Mouse (Mus musculus) cerebellum, adult (tissue): ENCODE results near the gene Arid1b.
"Not testable (repeated sequence)": the region's sequence is repeated elsewhere in the genome, so short reads cannot be mapped to it uniquely, and the experiment has no call there.

Experiments used
- ATAC-seq: cut with Nextera tagmentation; 2 replicates; pipeline ENCODE4 v1.9.2; 2017; ENCODE audit warnings: mild to moderate bottlenecking, moderate library complexity, mixed read lengths; ENCODE audit not compliant: insufficient number of reproducible peaks, low FRiP score, low TSS enrichment

The Arid1b gene

DNA sequence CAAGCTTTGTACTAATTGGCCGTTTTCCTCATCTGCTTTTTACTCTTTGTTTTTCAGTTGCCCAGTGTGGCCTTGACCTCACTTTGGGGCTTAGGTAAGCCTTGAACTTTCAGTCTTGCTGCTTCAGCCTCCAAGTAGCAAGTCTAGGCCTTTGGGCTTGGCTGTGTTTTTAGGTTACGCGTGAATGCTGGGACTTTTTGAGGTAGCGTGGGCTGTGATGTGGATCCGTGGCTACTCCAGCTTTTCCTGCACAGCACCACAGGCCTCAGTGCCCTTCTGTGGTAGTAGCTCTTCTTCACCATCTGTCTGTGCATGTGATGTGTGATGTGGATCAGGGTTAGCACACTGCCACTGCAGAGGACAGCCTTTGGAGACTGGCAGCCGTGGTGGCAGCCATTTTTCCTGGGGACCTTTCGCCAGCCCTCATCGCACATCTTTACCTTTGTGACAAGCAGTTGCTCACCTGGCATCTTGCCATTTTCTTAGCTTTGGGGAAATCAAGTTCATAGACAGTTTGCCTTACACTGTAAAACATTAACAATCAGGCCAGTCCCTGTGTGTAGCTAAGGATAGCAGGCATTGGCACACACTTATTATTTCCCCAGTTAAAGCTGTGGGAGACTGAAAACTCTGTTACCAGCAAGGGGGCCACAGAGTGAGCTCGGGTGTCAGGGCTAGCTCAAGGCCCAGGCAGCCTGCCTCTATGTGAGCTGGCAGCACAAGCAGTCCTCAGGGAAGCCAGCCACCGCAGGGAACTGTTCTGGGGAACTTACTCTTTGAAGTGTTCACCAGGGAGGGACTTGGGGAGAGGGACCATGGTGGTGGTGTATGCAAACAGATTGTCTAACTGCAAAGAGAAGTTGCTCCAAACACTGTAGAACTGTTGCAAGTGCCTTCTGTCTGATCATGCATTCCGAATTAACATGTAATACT lies 112.4 kb downstream of the Arid1b start:
- no peak for ATAC-seq

DNA sequence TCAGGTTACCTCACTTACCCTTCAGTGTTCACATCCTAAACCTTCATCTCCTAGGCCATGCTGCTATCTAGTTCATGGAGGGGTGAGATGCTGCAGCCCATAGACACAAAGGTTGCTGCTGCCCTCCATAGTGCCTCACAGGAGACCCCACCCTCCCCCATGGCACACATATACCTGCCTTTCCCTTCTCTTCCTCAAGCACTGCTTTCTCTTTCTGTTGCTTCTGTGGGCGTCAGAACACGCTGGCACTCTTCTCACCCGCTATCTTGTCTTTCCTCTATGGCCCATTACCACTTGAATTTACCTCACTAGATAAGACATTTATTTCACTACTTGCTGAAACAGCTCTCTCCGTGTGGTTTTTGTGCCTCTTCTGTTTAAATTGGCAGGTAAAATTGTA lies 113.4 kb downstream of the Arid1b start:
- ATAC-seq: no peak

DNA sequence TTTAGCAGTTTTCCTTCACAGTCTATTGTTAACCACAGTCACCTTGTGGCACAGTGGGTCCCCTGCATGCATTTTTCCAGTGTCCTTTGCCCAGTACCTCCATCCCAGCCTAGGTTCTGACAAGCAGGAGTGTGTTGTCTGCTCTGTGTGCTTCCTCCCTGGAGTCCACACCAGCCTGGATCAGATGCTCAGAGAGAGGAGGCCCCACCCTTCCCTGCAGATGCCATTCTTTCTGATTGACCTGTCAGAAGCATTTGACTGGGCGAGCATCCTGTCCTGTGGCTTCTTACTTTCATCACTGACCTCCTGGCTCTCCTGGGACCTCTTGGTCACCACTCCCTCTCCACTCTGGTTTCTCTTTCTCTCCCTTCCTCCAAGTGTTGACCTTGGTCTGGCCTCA lies 113.9 kb downstream of the Arid1b start:
- ATAC-seq: no peak

DNA sequence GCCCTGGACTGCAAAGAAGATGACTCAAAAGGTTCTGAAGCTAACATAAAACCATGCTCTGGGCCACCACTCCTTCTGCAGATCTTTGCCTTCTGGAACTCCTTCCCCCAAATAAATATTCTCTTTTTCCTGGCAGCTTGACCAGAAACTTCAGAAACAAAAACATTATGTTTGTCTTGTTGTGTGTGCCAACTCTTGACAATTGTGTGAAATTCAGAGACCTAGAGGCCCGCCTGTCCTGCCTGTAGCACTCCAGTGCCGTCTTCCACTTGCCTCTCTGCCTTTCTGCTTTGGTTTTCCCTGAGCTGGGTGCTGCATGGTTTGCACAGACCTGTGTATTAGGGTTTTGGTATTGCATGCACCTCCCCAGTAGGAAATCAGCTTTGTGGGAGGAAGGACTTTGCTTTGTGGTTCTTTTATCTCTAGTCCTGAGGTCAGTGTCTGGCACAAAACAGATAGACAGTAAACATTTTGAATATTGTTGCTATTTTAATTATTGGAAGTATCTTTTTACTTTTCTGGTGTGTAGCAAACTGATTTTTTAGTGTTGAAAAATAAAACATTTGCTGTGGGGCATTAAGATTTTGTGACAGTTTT lies 114.5 kb downstream of the Arid1b start:
- no peak for ATAC-seq

DNA sequence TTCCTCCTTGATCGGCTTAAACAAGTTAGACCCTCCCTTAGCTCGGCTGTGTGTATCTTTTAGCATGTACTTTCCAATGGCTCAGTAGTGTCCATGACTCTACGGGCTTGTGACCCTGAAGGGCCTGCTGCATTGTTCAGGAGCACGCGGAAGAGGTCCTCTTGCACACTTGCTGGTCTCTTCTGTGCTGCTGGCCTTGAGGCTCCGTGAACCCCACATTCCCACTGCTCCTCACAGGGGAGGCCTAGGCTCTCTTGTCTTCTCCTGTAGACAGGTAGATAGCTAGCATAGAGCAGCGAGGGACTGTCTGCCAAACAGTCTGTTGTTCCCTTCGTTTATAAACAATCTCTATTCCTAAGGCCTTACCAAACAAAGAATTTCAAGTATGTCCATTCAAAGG lies 115.2 kb downstream of the Arid1b start:
- no peak for ATAC-seq

DNA sequence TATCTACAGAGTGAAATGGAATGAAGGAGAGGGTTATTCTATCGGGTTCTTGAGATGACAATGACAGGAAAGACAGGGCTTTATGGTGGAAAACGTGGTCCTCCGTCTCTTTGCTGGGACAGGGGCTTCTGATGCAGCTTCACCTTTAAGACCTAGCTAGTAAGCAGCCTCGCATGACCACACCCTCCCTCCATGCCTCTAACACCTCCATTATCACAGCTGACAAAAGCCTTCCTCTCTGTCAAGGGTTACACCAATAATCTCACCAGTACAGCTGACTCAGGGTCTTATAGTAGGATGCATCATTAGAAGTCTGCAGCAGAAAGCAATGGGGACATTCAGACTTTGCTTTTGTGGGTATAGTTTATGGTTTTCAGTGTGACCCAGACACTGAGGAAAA lies 116.0 kb downstream of the Arid1b start:
- ATAC-seq: no peak

DNA sequence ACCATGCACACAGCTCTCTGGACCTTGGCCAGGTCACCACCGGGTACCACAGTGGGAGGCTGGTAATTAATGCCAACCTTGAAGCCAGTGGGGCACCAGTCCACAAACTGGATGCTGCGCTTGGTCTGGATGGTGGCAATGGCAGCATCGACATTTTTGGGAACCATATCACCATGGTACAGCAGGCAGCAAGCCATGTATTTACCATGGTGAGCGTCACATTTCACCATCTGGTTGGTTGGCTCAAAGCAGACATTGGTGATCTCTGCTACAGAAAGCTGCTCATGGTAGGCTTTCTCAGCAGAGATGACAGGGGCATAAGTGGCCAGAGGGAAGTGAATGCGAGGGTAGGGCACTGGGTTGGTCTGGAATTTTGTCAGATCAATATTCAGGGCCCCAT lies 116.8 kb downstream of the Arid1b start:
- not testable (repeated sequence) for ATAC-seq

DNA sequence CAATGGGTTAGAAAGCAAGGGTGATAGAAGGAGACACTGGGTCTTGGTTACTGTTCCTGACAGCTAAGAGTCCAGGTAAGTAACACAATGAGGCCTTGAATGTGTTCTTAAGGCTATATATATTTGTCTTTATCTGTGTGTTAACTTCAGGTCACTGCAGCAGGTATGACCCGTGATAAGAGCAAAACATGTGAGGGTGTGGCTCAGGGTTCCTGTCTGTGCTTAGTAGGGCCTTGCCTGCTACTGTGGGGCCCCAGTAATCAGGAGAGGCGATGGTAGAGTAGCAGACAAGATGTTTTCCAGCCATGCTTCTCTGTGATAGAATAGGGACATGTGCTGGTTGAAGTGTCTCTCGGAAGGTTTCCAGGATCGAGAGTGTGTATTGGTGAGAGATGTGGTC lies 118.0 kb downstream of the Arid1b start:
- no peak for ATAC-seq

DNA sequence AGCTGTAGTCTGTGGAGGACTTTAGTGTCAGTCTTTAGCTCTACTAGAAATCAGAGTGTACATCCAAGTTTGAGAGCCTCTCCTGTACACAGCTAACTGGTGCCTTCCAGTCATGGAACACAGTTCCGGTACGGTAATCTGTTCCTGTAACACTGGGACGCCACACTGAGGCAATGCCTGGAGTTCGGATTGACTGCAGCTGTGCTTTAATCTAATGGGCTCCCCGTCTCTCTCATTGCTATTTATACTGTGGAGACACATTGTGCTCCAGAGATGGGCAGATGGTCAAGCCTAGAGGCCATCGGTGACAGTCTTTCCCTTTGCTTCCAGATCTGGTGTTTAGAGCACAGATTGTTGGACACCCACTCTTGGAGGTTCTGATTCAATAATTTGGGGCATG lies 121.8 kb downstream of the Arid1b start:
- ATAC-seq: peak; percentile 87

DNA sequence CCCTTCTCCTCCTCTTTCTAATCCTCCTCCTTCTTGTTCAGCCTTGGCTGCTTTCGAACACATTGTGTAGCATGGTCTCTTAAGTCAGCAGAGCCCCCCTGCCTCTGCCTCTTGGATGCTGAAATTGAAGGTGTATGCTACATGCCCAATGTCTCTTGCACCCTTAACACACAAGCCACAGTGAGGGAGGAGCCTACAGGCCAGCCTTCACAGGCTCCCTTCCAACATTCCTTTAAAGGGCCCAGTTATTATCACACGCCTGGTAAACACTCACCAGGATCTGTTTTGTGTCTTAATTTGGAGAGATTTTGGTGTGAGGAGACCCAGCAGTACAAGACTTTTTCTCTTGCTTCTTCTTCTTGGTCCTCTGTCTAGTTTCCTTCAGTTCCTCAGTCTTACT lies 122.9 kb downstream of the Arid1b start:
- ATAC-seq: no peak

DNA sequence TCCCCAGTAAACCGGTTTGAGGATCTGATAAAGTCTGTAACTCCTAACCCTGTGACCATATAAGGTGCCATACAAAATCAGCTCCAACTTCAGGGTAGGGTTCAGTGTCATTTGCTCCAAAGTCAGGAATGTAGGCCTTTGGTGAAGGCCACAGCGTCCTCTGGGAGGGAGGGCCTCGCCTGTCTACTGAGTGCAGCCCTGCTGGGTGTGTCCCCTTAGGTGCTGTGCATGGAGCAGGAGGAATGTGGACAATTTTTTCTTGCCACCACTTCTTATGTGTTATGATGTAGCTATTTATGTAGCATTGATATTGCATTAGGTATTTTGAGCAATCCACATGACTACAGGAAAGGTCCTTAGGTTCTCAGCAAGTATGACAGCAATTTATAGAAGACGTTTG lies 124.0 kb downstream of the Arid1b start:
- no peak for ATAC-seq

DNA sequence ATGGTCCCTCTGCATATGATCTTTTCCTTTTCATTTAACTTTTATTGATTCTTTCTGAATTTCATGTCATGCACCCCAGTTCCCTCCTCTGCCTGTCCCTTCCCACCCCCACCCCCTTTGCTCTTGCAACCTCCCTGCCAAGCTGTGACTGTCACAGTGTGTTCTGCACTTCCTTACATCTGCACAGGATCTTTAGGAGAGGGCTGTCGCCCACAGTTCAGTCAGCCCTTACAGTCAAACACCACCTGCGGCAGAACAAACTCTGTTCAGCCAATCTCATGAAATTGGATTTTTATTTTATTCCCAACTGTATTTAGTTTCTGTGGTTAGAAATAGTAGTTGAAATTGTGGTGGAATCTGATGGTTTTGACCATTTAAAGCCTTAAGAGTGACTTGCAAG lies 130.5 kb downstream of the Arid1b start:
- no peak for ATAC-seq

DNA sequence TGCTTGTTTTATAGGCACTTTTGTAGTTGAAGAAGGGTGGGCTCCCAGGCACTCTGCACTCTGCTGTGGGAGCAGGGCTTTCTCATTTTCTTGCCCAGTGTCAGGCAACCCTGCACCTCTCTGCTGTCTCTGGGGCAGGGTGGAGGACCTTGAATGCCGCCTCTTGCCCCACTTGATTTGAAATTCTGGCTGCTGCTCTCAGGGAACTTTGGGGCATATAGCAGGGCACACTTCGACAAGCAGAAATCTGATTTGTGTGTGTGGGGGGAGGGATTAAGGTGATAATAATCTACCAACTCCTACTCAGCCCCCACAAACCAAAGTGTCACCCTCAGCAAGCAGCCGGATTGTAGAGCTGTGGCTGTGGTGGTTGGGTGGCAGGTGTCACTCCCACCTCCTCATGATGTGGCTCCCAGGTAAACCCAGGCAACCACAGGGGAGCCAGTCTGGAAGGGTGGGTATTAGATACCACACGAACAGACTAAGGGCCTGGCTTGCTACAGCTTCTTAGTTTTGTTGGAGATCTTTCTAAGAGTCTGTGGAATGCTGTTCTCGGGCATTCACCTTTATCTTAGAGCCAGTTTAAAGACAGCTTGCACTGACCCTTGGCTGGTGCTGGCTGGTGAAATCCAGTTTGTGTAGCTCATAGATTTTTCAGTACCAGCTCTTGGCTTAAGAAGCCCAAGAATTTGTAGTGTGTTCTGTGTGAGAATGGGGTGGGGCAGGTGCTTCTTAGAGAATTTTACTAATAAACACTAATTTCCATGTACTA lies 131.1 kb downstream of the Arid1b start:
- ATAC-seq: no peak

DNA sequence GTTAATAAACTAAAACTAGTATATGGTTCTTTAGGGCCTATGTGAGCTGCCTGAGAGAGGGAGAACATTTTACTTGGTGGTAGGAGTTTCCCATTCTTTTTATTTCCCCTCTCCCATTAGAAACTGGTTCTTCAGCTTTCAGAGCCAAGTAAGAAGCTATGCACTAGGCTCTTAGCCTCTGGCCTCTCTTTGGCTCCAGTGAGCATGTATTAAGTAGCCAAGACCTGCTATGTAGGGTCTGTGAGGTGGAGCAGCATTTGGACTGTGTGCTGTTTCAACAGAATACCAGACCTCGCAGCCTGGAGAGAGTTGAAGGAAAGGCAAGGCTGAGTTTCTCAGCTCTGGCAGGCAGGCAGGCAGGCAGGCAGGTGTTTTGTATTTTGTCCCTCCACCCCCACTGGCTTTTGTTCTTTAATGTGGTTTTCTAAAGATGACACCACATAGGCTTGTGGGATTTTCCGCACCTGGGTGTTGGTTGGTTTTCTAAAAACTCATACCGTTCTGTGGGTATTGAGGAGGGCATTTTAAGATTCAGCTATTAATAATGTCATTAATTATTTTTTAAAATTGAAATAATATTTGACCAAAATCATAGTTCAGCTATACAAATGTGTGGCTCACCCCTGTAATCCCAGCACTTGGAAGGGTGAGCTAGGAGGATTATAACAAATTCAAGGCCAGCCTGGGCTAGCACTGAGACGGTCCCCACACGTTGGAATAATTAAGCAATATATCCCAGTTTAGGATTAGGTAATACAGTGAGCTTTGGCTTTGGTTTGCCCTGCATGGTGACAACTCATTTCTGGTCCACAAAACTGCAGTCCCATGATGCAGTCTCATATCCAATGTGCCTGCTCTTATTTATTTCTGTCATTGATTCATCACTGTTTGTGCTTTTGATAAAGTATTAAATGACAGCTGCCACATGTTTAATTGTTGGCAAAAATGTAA lies 132.0 kb downstream of the Arid1b start:
- no peak for ATAC-seq

DNA sequence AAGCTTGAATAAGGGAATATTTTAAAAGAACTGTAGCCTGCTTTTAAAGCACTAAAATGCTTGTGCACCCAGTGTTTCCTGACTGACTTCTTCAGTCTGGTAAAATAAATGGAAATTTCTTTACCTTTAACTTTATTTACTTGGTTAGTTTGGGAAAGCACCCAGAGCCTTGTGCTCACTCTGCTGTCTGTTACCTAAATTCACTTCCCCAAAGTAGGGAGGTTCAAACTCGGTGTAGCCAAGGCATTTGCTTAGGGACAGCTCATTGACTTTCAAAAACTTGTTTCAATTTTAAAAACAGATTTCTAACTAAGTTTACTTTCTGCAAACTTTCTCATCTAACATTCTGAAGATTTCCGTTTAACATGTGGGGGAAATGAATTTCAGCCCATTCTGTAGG lies 135.5 kb downstream of the Arid1b start:
- no peak for ATAC-seq

DNA sequence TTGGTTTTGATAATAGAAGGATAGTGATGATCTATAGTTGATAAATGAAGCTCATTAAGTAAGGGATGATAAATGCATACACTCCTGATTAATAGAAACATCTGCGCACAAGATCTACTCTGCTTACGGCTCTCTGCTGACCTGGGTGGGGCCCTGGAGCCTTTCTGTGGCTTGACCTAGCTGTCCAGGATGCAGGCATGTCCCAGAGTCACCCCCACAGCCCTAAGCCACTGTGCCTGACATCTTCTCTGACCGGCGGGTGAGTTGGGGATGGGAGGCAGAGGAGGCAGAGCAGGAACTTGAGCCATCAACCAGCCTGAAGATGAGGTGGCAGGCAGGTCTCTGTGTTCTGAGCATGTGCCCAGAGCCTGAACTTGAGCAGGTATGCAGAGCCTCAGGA lies 136.0 kb downstream of the Arid1b start:
- ATAC-seq: no peak

DNA sequence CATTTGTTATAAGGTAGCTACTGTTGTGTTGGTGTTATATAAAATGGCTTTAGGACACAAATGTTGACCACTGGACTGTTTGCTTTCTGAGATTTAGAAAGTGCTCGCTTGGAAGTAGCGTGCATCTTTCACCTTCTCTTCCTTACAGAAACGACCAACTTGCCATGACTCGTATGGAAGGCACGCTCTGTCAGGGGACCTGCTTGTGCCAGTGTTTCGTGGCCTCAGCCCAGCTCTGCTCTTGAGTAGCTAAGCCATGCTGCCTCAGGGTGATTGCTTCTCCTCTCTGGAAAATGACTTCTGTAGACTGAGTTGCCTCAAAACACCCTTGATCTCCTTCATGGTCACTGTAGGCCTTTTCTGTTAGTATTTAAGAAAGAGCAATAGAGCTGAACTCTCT lies 137.6 kb downstream of the Arid1b start:
- ATAC-seq: no peak

DNA sequence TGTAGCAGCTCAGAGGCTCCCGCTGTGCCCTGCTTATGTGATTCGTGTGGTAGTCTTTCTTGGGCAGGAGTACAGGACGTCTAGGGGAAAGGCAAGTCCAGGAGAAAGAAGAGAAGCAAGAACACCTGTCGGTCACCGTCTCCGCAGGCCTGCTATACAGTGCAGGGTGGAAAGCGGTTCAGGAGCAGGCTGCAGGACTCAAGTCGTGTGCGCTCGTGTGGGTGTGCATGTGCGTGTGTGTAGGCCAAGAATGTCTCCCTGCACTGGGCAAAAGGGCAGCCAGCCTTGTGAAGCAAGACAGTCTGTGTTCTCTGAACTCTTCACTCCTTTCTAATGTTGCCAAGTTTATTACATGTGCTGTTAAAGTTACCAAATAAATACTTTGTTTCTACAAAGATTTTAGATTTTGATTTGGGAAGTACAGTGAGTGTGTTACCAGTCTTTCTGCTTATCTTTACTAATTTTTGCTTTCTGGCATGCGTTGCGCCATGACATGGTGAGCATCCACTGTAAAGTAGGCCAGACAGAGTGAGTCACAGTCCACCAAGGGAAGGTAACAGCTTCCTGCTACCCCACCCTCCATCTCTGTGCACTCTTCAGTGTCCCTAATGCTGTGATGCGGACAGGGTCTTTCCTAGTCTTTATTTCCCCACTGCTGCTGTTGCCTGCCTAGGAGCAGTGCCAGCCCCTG lies 138.3 kb downstream of the Arid1b start:
- no peak for ATAC-seq

DNA sequence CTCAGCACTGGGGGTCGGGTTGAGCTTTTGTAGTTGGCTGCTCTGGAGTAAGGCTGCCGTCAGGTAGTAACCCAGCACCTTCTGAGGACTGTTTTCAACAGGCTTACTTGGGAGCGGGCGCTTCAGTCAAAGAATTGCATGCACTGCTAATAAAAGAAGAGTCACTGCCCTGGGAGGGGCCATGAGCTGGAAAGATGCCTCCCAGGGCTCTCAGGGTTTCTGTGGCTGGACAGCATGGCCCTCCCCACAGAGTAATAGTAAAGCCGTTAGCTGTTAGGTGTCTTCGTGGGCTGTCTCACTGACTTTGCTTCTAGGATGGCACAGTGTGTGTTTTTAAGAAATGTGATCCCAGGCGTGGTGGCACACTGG lies 138.8 kb downstream of the Arid1b start:
- no peak for ATAC-seq

DNA sequence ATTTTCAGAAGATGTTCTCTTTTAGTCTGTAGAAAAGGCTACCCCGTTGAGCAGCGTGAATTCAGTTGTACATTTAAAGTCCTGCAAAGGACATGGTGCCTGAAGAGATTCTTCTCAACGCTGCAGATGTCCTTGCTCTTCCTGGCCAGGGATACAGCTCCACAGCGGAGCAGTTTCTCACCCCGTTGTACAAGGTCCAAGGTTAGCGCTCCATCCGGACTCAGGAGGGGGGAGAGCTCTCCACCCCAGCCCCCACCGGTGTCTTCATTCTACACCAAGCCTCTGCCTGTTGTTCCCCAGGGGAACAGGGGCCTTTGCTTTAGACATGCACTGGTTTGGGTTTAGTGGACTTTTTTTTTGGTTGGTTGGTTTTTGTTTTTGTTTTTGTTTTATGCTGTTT lies 139.7 kb downstream of the Arid1b start:
- no peak for ATAC-seq
